Mouse (Mus musculus) neural tube, embryonic 10.5 days (tissue): ENCODE measurements around the gene Vmn1r4.

ENCODE experiments used
- DNase-seq: peaks from one replicate; pipeline ENCODE4 v3.0.0-alpha.2; 2017; ENCODE audit warnings: low spot score; ENCODE audit errors: extremely low spot score

Gene Vmn1r4

DNA sequence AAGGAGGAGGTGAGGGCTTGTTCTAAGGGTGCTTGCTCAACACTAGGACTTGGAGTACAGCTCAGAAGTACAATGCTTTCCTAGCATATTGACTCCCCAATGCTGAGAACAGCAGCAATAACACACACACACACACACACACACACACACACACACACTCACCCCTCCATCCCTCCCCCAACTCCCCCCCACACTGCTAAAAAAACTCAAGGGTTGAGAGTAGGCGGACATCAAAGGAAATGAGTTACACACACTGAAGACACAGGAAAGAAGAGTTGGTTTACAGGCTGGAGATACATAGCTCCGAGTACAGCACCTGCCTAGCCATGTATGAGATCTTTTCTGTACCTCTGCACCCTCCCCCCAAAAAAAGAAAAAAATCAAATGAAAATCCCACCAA is 7.5 kb upstream of the Vmn1r4 start:
- no peak for DNase-seq

DNA sequence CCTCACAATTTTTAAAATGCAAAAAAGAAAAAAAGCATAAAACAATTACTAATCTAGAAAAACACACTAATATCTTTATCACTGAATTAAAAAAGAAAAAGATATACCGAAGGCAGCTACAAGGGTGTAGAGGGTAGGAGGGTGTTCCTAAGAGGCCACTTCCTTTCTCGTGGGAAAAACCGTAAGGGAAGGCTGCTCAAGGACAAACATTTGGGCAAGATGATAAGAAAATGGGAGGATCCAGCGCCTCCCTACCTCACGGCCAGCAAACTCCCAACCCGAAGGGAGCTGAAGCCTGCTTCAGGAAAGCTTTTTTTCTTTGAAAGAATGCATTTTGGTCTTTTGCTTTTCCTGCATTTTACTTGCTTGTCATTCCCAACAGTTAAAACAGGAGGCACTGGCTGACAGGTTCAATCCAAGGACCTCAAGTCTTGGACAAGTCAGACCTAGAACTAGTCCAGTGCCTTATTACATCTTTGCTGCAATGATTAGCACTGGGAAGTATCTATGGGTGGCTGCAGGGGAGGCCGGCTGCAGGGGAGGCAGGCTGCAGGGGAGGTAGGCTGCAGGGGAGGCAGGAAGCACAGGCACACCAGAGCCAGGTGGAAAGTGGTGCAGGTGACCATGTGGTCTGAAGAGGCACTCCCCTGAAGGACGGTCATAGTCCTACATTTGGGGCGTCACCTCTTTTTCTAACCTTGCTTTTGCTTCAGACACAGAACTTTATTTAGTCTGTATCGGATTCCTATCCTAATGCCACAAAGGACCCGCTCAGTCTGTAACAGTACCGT is 6.0 kb upstream of the Vmn1r4 start:
- no peak for DNase-seq

DNA sequence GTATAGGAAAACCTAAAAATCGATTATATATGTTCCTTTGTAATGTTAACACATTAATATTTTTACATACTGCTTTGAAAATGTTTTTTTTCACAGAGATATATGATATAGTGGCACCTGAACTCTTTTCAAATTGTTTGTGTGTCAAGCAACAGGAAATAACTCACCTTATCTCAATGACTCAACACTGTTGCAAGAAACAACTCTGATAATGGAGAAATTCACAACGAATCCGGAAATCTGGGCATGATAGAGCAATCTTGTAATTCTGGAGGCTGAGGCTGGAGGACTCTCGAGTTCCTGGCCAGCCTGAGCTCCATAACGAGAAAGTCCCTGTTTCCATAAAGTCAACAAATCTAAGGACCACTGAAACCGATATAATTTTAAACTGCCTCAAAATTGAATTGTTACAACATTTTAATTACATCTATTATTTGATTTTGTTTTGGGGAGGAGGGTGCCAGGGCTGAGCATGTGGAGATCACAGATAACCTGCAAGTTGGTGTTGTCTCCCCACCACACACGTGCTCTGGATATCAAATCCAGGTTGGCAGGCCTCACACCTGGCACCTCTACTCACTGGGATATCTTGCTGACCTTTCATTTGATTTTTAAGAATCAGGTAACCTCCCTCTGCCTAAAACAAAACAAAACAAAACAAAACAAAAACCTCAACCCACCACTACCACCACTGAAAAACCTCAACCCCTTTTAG is 4.3 kb upstream of the Vmn1r4 start:
- no peak for DNase-seq

DNA sequence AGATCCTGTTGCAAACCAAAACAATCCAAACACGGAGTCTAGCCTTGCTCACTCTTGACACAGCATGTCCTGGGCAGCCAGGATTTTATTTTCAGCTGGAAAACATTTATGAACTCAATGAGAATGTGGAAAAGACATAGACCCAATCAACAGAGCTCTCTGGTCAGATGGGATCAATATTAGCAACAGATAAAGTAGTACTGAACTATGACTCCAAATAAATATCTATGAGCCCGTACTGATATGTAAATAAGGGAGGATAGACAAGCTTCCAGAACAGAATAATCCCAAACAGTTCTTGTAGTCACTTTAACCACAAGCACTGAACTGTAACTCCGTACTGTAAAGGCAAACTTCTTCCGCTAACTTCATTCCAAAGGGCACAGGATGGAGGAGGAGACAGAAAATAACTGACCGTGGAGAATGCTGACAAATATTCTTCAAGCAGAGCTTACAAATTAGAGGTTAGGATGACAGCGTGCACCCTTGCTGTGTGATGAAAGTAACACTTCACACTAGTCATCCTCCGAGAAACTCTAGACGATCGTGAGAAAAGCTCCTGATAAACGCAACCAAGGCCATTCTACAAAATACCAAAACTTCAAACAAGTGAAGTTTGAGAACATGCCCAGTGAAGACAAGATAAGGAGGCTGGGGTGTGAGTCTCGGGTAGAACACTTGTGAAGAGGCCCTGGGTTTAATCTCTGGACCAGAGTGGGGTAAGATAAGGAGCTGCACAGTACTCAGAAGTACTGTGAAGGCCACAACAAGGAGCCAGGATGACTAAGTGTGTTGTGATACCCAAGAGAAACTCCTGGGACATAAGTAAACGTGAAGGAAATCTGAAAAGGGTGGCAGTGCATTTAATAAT is 3.4 kb upstream of the Vmn1r4 start:
- DNase-seq, result no peak

DNA sequence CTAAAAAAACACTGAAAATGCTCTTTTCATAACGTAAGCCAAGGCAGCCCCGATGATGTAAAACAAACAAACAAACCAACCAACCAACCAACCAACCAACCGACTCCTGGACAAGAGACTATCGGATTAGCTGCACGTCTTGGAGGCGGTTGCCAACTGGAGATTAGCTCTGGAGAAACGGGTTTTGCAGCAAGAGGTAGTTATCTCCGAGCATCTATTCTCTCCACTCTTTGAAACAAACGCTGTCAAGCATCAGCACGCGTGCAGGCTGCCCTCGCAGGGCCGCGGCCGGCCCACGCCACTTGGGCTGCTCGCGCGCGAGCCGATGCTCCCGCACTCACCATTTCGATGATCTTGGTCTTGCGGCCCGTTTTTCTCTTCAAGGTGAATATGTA is 487 bp upstream of the Vmn1r4 start:
- no peak for DNase-seq

DNA sequence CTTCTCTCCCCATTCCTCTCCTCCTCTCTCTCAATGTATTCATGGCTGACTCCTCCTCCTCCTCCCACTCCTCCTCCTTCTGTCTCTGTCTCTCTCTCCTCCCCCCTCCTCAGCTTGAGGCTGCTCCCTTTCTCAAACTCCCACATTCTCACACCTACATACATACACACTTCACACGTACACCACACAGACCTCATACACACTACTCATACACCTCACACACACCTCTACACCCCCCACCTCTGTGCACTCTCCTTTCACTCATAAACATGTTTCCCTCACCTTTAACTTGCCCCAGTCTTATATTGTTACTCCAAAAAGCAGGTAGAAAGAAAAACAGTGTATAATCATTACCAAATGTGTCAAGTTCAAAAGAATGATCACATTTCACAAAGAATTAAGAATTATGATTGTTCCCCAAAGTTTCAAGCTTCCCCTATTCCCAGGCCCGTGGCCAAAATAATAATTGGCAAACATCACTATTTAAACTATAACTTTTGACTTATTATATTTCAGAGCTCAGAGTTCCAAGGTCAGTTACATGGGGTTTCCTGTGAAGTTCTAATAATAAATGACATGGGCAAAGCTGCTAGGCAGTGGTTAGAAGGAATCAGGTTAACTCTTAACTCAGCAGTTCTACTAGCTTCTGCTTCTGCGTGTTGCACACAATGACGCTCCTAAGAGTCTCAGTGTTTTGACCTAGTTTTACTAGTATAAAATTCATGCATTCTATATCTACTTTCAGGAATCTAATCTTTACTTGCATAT is 8.0 kb downstream of the Vmn1r4 start:
- no peak for DNase-seq

DNA sequence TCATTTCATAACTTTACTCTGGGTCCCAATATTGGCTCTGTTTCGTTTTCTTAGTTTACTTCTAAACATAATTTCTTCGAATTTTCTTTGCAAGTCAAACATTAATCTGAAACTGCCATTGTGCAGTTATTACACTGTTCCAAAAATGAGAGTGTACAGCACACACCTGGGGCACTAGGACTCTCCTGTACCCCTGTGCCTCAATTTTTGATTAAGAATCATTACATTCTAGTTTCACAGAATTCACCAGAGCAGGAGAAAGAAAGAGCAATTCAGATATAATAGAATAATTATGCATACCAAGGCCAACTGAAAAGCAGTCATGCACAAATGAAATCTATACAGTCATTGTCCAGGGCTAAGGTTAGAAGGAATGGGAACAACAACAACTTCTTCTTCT is 8.6 kb downstream of the Vmn1r4 start:
- no peak for DNase-seq

DNA sequence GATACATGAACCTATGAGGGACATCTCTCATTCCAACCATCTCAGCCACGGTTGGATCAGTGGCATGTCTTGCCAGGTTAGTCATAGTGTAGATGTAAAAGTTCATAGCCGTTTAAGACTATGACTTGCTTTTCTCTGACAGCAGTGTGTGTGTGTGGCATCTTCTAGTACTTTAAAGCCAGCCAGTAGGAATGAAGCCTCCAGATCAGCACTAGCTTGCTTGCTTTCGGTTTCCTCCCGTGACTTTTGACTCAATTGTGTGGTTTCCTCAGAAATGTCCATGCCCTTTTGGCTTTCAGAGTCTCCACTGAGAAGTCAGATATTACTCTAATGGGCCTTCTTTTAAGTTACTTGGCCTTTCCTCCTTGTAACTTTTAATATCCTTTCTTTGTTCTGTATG is 10.6 kb downstream of the Vmn1r4 start:
- no peak for DNase-seq

DNA sequence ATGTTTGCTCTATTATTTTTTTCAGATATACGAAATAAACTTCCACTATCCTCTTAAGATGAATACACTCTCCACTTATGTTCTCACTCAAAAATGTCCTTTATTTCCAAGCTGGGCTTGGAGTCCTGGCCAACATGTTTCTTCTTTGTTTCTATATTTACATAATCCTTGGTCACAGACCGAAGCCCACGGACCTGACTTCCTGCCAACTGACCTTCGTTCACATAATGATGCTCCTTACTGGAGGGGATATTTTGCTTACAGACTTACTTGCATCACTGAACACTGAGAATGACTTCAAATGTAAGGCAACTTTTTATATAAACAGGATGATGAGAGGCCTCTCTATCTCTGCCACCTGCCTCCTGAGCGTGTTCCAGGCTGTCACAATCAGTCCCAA is 32.6 kb downstream of the Vmn1r4 start:
- no peak for DNase-seq

DNA sequence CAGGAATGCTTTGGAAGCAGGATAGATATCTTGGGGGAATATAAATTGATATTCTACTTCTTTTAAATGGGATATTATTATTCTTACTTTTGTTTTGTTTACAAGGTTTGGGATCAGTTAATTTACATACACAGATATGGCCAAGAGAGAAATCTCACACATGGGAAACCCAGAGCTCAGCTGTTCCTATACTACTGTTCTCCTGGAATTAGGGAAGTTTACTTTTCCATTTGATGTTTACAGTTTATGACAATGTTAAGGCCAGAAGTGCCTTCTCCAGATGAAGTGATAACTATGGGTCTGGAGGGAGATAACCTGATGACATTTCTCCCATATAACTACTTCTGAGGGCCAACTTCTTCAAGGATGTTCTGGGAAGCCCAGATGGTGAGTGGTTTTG is 46.2 kb downstream of the Vmn1r4 start, which contains the start of gene Vmn1r5:
Gene Vmn1r5, plus strand, starts transcription at position 301 of the 400 bp plus-strand sequence.
- DNase-seq, result no peak

DNA sequence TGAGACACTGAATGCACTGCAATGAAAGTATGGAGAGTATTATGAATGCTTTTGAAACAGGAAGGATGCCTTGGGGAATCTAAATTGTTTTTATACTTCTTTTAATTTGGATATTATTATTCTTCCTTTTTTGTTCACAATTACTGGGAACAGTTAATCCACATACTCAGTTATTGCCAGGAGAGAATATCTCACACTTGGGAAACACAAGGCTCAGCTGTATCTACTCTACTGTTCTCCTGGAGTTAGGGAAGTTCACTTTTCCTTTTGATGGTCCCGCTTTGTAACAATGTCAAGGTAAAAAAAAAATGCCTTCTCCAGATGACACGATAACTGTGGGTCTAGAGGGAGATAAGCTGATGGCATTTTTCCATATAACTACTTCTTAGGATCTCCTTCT is 73.1 kb downstream of the Vmn1r4 start, which contains the start of gene Vmn1r6:
Gene Vmn1r6, plus strand, starts transcription at position 301 of the 400 bp plus-strand sequence.
- no peak for DNase-seq
